Mouse (Mus musculus) liver, embryonic 16.5 days (tissue): ENCODE results near the gene Prpf3. TPM values are rescaled to one million over a fixed set of nuclear protein-coding genes. Genes with fewer than 3 reads are reported as not detected.

Experiments
- ATAC-seq: fragments of 200-750 bp; cut with Nextera tagmentation; 2 replicates; pipeline ENCODE4 v1.8.0; 2017; ENCODE audit warnings: low read depth, mild to moderate bottlenecking, moderate number of reproducible peaks, moderate library complexity
- H3K27ac ChIP-seq: fragments of 300-500 bp; sonication (generic); 2 replicates; pipeline ENCODE4 v1.5.1; 2014; ENCODE audit warnings: mild to moderate bottlenecking, low read length
- H3K27me3 ChIP-seq: fragments of 300-500 bp; sonication (generic); 2 replicates; pipeline ENCODE4 v1.6.1; 2014; ENCODE audit warnings: low read depth, low read length, mixed read lengths; ENCODE audit not compliant: control insufficient read depth, insufficient read depth
- H3K36me3 ChIP-seq: fragments of 300-500 bp; sonication (generic); 2 replicates; pipeline ENCODE4 v1.6.1; 2014; ENCODE audit warnings: mild to moderate bottlenecking; ENCODE audit not compliant: control insufficient read depth, insufficient read depth
- H3K4me1 ChIP-seq: fragments of 300-500 bp; sonication (generic); 2 replicates; pipeline ENCODE4 v1.6.1; 2014; ENCODE audit warnings: low read depth, low read length, mixed read lengths; ENCODE audit not compliant: control insufficient read depth
- H3K4me2 ChIP-seq: fragments of 300-500 bp; sonication (generic); 2 replicates; pipeline ENCODE4 v1.6.1; 2014; ENCODE audit warnings: low read depth, low read length, mixed read lengths
- H3K4me3 ChIP-seq: fragments of 300-500 bp; sonication (generic); 2 replicates; pipeline ENCODE4 v1.5.1; 2014; ENCODE audit warnings: low read depth, mild to moderate bottlenecking, low read length
- H3K9ac ChIP-seq: fragments of 300-500 bp; sonication (generic); 2 replicates; pipeline ENCODE4 v1.6.1; 2014; ENCODE audit warnings: low read depth, low read length
- H3K9me3 ChIP-seq: fragments of 300-500 bp; sonication (generic); replicated peaks from 2 replicates; pipeline ENCODE4 v1.6.1; 2016; ENCODE audit warnings: low read length; ENCODE audit not compliant: control insufficient read depth
- WGBS: fragments of 180-500 bp; shearing (Covaris S2); extraction: QIAGEN DNeasy Blood & Tissue Kit; methylation state at CpG from one replicate; pipeline ENCODE4 v1.1.7; 2014; ENCODE audit not compliant: insufficient replicate concordance; 5-methylcytosine and 5-hydroxymethylcytosine counted together
- polyA plus RNA-seq: library from polyadenylated mRNA; unstranded; fragments of >200 nt; fragmentation: Nextera tagmentation; extraction: Ambion mirVana; gene quantifications from 2 replicates; pipeline ENCODE4 v1.2.1, GENCODE M21; 2015

Prpf3 gene
- polyA plus RNA-seq, 1 experiment from 2014 or later: 23.1 TPM

DNA sequence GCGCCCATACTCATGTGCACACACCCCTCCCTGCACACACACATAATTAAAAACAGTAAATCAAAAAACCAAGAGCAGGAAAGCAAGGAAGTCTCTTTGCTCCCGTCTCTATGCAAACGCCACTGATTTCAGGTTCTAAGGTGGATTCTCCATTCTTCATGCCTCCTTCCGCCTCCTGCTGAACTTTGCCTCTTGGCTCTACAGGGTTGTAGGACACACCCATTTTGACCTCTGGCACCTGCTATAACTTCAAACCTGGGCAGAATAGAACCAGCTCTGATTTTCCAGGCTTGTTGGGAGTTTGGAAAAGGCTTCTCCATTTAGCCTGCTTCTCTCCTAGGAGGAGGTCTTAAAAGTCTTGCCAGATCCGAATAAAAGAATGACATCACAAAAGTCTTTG lies 28.7 kb upstream of the Prpf3 start:
- no peaks in the 10 kb centered on the region for H3K36me3 ChIP-seq
- H3K9ac ChIP-seq: no peak overlapping the region
- no peak overlapping the region for H3K27ac ChIP-seq
- peaks cover 11% of the 10 kb centered on the region for H3K27me3 ChIP-seq
- no peak for ATAC-seq
- H3K4me2 ChIP-seq: no peak overlapping the region
- WGBS: 67% methylated on average over 5 of the region's 5 CpGs
- H3K4me1 ChIP-seq: peaks cover 17% of the 10 kb centered on the region
- H3K9me3 ChIP-seq: no peaks in the 10 kb centered on the region
- H3K4me3 ChIP-seq: no peak overlapping the region

DNA sequence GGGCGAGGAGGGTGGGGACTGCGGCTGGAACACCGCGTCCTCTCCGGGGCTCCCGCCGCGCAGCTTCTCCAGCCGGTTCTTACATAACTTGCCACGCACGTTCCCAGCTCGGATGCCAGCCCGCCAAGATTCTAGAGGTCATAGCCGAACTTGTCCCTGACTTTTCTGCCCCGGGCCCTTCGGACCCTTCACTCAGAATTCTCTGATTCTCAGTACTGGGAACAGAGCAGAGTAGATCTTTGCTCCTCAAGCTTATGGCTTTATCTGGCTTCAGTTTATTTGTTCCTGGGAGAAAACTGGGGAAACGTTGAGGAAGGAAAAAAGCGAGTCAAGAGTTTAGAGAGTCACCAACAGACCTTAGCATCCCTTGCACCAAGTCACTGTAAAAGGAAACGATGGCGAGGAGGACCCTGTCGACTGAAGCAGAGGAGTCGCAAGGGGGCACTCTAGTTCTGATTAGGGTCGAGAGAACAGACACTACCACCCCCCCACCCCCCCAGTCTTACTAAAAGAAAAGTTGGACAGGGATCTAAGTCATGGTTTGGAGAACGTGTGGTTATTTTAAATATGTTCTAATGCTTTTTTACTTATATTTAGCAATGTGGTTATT lies 27.2 kb upstream of the Prpf3 start:
- Histone ChIP-seq H3K4me2 (peak overlapping the region; percentile 95), H3K27me3 (peaks cover 11% of the 10 kb centered on the region), H3K27ac (no peak overlapping the region), H3K9ac (peak overlapping the region; percentile 7; the same call in 1 of the 2 replicates), H3K9me3 (no peaks in the 10 kb centered on the region), H3K4me3 (peak overlapping the region; percentile 54), H3K36me3 (no peaks in the 10 kb centered on the region), H3K4me1 (peaks cover 17% of the 10 kb centered on the region)
- ATAC-seq: no peak
- 1% methylated on average over 24 of the region's 24 CpGs for WGBS

DNA sequence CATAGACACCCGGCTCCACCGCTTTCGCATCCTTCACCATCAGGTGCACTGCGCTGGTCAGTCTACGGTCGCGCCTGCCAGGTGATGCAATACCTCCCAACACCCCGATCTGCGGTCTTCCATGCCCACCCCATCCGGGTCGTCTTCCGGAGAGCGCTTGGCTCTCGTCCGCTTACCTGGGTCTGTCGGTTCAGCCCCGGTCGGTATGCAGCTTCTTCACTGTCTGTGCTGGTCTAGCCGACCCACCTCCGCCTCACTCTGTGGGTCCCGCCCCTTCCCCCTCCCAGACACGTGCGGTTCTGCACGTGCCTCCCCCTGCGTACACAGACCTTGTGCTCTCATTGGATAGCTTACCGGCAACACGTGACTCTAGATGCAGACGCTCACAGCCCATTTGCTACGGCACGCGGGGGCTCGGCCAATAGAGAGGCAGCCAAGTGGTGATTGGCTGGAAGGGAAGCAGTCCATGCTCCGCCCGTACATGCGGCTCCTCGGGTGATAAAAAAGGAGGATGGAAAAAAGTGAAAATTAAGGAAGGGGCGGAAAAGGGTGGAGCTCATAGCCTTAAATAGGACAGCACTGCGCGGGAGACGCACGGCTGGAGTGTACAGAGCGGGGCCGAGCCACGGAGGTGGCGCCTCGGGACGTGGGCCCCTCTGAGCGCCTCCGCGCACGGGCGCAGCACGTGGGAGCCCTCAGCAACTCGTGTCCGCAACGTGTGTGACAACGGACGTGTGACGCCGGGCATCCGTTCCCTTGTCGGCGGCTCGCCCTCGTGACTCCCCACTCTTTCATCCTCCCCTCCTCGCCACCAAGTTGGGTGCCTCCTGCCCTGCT lies 26.5 kb upstream of the Prpf3 start, which contains the start of gene Ciart:
Ciart (minus strand) TSS at position 273 of the 837 bp plus-strand sequence.
- ATAC-seq: peak; percentile 96
- Histone ChIP-seq H3K36me3 (no peaks in the 10 kb centered on the region), H3K27ac (no peak within 1 kb of the TSS), H3K9me3 (no peaks in the 10 kb centered on the region), H3K4me2 (peak within 1 kb of the TSS; percentile 95), H3K4me3 (peak within 1 kb of the TSS; percentile 54), H3K27me3 (peaks cover 11% of the 10 kb centered on the region), H3K4me1 (peaks cover 17% of the 10 kb centered on the region), H3K9ac (peak within 1 kb of the TSS; percentile 28; the same call in 1 of the 2 replicates)
- under 1% methylated on average over 60 of the region's 66 CpGs for WGBS

DNA sequence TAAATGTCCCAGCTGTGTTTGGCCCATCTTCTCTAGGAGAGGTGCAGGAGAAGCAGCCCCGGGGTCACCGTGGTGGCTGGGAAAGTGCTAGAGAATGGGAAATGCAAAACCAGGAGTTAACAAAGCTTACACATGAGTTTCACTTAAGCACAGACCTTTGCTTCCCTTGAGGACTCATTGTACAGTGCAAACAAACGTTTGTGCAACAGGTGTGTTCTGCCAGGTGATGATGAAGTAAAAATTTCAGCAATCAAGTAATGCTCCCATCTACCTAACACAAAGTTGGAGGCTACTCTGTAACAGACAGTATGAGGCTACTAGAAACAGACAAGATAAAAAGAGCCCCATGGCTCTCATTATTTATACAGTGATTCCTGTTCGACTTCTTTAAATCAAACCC lies 23.4 kb upstream of the Prpf3 start:
- no peaks in the 10 kb centered on the region for H3K9me3 ChIP-seq
- H3K27me3 ChIP-seq: peaks cover 11% of the 10 kb centered on the region
- H3K4me1 ChIP-seq: peaks cover 19% of the 10 kb centered on the region
- 71% methylated on average over 4 of the region's 4 CpGs for WGBS
- H3K4me3 ChIP-seq: no peak overlapping the region
- no peaks in the 10 kb centered on the region for H3K36me3 ChIP-seq
- ATAC-seq: no peak
- no peak overlapping the region for H3K4me2 ChIP-seq
- no peak overlapping the region for H3K9ac ChIP-seq
- H3K27ac ChIP-seq: no peak overlapping the region

DNA sequence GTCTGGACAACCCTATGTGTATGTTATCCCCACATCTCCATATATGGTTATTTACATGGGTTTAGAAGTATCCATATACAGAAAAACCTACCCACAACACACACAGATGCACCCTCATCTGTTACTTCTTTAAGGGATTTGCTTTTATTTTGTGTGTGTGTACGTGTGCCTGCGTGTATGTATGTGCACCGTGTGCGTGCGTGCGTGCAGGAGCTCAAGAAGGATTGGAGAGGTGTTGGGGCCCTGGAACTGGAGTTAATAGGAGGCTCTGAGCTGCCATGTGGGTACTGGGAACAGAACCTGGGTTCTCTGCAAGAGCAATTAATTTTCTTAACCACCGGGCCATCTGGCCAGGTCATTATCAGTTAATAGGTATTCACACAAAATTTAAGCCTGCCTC lies 16.4 kb upstream of the Prpf3 start:
- no peaks in the 10 kb centered on the region for H3K27me3 ChIP-seq
- ATAC-seq: no peak
- peak overlapping the region; percentile 42; the same call in 1 of the 2 replicates for H3K27ac ChIP-seq
- H3K36me3 ChIP-seq: peaks cover 7% of the 10 kb centered on the region
- H3K4me1 ChIP-seq: peaks cover 14% of the 10 kb centered on the region
- H3K9me3 ChIP-seq: no peaks in the 10 kb centered on the region
- H3K9ac ChIP-seq: peak overlapping the region; percentile 83
- H3K4me2 ChIP-seq: peak overlapping the region; percentile 70
- WGBS: 63% methylated on average over 7 of the region's 7 CpGs
- peak overlapping the region; percentile 75 for H3K4me3 ChIP-seq

DNA sequence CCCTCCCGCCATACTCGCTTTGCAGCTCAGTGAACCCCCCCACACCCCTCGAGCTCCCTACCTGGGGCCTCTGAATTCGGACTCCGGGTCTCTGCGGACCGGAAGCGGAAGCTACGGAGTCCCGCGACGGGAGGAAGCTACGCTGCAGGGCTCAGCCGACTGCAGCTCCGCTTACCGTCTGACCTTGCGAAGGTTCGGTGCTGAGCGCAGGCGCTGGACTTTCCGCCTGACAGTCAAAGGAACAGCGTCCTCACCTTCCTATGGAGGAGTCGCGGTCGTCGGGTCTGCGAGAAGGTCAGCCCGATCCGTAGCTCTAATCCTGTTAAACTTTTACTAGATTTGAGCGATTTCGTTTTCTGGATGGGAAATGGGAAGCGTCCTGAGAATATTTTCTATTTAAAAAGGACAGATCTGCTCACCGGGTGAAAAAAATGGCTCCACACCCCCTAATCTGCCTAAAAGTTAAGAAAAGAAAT lies 15.7 kb upstream of the Prpf3 start, which contains the start of gene Mrps21:
Mrps21 (minus strand) TSS at position 128 of the 476 bp plus-strand sequence.
- Histone ChIP-seq H3K27ac (peak within 1 kb of the TSS; percentile 88), H3K36me3 (peaks cover 7% of the 10 kb centered on the region), H3K27me3 (no peaks in the 10 kb centered on the region), H3K4me3 (peak within 1 kb of the TSS; percentile 75), H3K9me3 (no peaks in the 10 kb centered on the region), H3K9ac (peak within 1 kb of the TSS; percentile 83), H3K4me1 (peaks cover 14% of the 10 kb centered on the region), H3K4me2 (peak within 1 kb of the TSS; percentile 70)
- WGBS: under 1% methylated on average over 33 of the region's 33 CpGs
- peak; percentile 97 for ATAC-seq

DNA sequence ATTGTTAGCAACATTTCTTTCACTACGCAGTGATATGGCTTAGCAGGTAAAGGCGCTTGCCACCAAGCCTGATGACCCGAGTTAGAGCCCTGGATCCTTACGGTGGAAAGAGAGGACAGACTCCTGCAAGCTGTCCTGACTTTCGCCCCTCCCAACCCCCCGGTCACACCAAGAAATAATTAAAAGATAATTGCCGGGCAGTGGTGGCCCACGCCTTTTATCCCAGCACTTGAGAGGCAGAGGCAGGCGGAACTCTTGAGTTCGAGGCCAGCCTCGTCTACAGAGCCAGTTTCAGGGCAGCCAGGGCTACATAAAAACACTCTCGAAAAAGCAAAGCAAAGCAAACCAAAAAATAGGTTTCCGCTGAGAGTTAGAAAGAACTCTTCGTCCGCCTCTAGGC lies 15.3 kb upstream of the Prpf3 start:
- WGBS: 4% methylated on average over 15 of the region's 15 CpGs
- H3K9me3 ChIP-seq: no peaks in the 10 kb centered on the region
- H3K36me3 ChIP-seq: peaks cover 7% of the 10 kb centered on the region

DNA sequence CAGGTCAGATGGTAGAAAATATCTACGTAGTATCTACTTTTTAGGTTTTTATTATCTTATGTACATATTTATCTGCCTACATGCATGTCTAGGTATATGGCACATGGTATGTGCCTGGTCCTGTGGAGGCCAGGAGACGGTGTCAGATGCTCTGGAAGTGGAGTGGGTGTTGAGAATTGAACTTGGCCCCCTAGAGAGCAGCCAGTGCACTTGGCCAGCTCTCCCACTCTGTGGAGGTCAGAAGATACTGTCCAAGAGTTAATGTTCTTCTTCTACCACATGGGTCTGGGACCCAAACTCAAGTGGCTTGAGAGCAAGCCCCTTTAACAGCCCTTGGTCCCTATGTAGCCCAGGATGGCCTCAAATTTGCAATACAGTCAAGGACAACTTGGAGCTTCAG lies 11.7 kb upstream of the Prpf3 start:
- no peak for ATAC-seq
- H3K36me3 ChIP-seq: peaks cover 11% of the 10 kb centered on the region
- no peak overlapping the region for H3K4me2 ChIP-seq
- no peak overlapping the region for H3K27ac ChIP-seq
- H3K9me3 ChIP-seq: no peaks in the 10 kb centered on the region
- no peak overlapping the region for H3K9ac ChIP-seq
- 86% methylated on average over 2 of the region's 2 CpGs for WGBS
- no peak overlapping the region for H3K4me3 ChIP-seq
- H3K27me3 ChIP-seq: no peaks in the 10 kb centered on the region
- H3K4me1 ChIP-seq: peaks cover 10% of the 10 kb centered on the region

More for the DNA sequence above, 15.3 kb upstream of the Prpf3 start:
- peaks cover 14% of the 10 kb centered on the region for H3K4me1 ChIP-seq
- H3K4me2 ChIP-seq: peak overlapping the region; percentile 70
- peak overlapping the region; percentile 88 for H3K27ac ChIP-seq
- no peaks in the 10 kb centered on the region for H3K27me3 ChIP-seq
- peak overlapping the region; percentile 83 for H3K9ac ChIP-seq
- peak overlapping the region; percentile 75 for H3K4me3 ChIP-seq
- ATAC-seq: peak; percentile 25; the same call in 1 of the 2 replicates

DNA sequence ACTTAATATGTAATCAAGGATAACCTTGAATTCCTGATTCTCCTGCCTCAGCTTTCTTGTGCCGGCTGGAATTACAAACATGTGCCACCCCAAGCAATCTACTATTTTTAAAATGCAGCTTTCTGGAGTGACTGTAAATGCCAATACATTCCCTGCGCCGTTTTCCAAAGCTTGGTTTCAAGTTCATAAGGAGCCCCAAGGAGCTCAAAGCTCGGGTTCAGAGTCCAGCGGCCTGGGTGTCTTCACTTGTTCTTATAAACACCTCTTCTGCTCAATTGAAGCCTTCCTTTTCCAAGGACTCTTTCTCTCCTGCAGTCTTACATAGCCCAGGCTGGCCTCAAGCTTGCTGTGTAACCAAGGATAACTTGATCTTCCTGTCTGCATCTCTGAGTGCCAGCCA lies 10.4 kb upstream of the Prpf3 start:
- no peak overlapping the region for H3K9ac ChIP-seq
- peaks cover 11% of the 10 kb centered on the region for H3K36me3 ChIP-seq
- no peaks in the 10 kb centered on the region for H3K9me3 ChIP-seq
- H3K27ac ChIP-seq: no peak overlapping the region
- no peak for ATAC-seq
- H3K4me2 ChIP-seq: no peak overlapping the region
- 84% methylated on average over 5 of the region's 5 CpGs for WGBS
- H3K4me1 ChIP-seq: peaks cover 5% of the 10 kb centered on the region
- H3K4me3 ChIP-seq: no peak overlapping the region
- H3K27me3 ChIP-seq: no peaks in the 10 kb centered on the region
